Mouse (Mus musculus): ENCODE data around the gene Nab1. TPM values are rescaled to one million over a fixed set of nuclear protein-coding genes. Genes with fewer than 3 reads are reported as not detected.

The Nab1 gene
- polyA plus RNA-seq, 1 experiment from 2014 or later, result 29.5 TPM

GRCm38 (mm10) chr1:52430606-52431005, 69.9 kb downstream of the Nab1 start:
- H3K9ac ChIP-seq (ENCODE audit: low read depth, low read length), result no peak overlapping the region
- H3K27ac ChIP-seq (ENCODE audit: low read depth, low read length), result no peak overlapping the region
- no peaks in the 10 kb centered on the region for H3K9me3 ChIP-seq (replicated peaks; ENCODE audit: control insufficient read depth, low read length)
- H3K4me3 ChIP-seq (ENCODE audit: low read depth, low read length), result no peak overlapping the region
- no peaks in the 10 kb centered on the region for H3K27me3 ChIP-seq (ENCODE audit: control insufficient read depth, insufficient read depth, low read length)
- no peak for ATAC-seq (replicated peaks; ENCODE audit: insufficient number of reproducible peaks, low FRiP score, low TSS enrichment)
- 76% methylated on average over 2 of the region's 2 CpGs for WGBS (ENCODE audit: insufficient replicate concordance)
- no peaks in the 10 kb centered on the region for H3K4me1 ChIP-seq (ENCODE audit: control insufficient read depth, insufficient read depth, low read length)
- no peaks in the 10 kb centered on the region for H3K36me3 ChIP-seq (ENCODE audit: control insufficient read depth, insufficient read depth, low read length)
- no peak overlapping the region for H3K4me2 ChIP-seq

- H3K36me3 ChIP-seq (ENCODE audit: control insufficient read depth, insufficient read depth, low read length), result no peaks in the 10 kb centered on the region
- no peak overlapping the region for H3K9ac ChIP-seq (ENCODE audit: low read depth, low read length)
- WGBS (ENCODE audit: insufficient replicate concordance), result 36% methylated on average over 1 of the region's 1 CpGs
- no peaks in the 10 kb centered on the region for H3K9me3 ChIP-seq (replicated peaks; ENCODE audit: control insufficient read depth, low read length)
- no peak overlapping the region for H3K27ac ChIP-seq (ENCODE audit: low read depth, low read length)
- no peak for ATAC-seq (replicated peaks; ENCODE audit: insufficient number of reproducible peaks, low FRiP score, low TSS enrichment)
- H3K4me2 ChIP-seq, result no peak overlapping the region
- no peaks in the 10 kb centered on the region for H3K4me1 ChIP-seq (ENCODE audit: control insufficient read depth, insufficient read depth, low read length)
- no peak overlapping the region for H3K4me3 ChIP-seq (ENCODE audit: low read depth, low read length)
- H3K27me3 ChIP-seq (ENCODE audit: control insufficient read depth, insufficient read depth, low read length), result no peaks in the 10 kb centered on the region
Measured at GRCm38 (mm10) chr1:52430116-52430515, 70.4 kb downstream of the Nab1 start.

- Histone ChIP-seq H3K4me2 (no peak overlapping the region), H3K9ac (ENCODE audit: low read depth, low read length) (no peak overlapping the region), H3K4me3 (ENCODE audit: low read depth, low read length) (no peak overlapping the region), H3K27ac (ENCODE audit: low read depth, low read length) (no peak overlapping the region), H3K4me1 (ENCODE audit: control insufficient read depth, insufficient read depth, low read length) (no peaks in the 10 kb centered on the region), H3K27me3 (ENCODE audit: control insufficient read depth, insufficient read depth, low read length) (no peaks in the 10 kb centered on the region), H3K9me3 (replicated peaks; ENCODE audit: control insufficient read depth, low read length) (no peaks in the 10 kb centered on the region), H3K36me3 (ENCODE audit: control insufficient read depth, insufficient read depth, low read length) (no peaks in the 10 kb centered on the region)
- no peak for ATAC-seq (replicated peaks; ENCODE audit: insufficient number of reproducible peaks, low FRiP score, low TSS enrichment)
- 59% methylated on average over 2 of the region's 2 CpGs for whole genome bisulfite sequencing (ENCODE audit: insufficient replicate concordance)
Measured at GRCm38 (mm10) chr1:52427841-52428464, 72.5 kb downstream of the Nab1 start.

- Histone ChIP-seq H3K4me2 (no peak overlapping the region), H3K27ac (ENCODE audit: low read depth, low read length) (no peak overlapping the region), H3K9ac (ENCODE audit: low read depth, low read length) (no peak overlapping the region), H3K27me3 (ENCODE audit: control insufficient read depth, insufficient read depth, low read length) (no peaks in the 10 kb centered on the region), H3K4me3 (ENCODE audit: low read depth, low read length) (no peak overlapping the region), H3K9me3 (replicated peaks; ENCODE audit: control insufficient read depth, low read length) (no peaks in the 10 kb centered on the region), H3K4me1 (ENCODE audit: control insufficient read depth, insufficient read depth, low read length) (peaks cover 6% of the 10 kb centered on the region; the same call in 1 of the 2 replicates), H3K36me3 (ENCODE audit: control insufficient read depth, insufficient read depth, low read length) (no peaks in the 10 kb centered on the region)
- ATAC-seq (replicated peaks; ENCODE audit: insufficient number of reproducible peaks, low FRiP score, low TSS enrichment), result no peak
- 67% methylated on average over 1 of the region's 1 CpGs for WGBS (ENCODE audit: insufficient replicate concordance)
Measured at GRCm38 (mm10) chr1:52423846-52424245, 76.6 kb downstream of the Nab1 start.

- H3K27ac ChIP-seq (ENCODE audit: low read depth, low read length), result no peak overlapping the region
- 84% methylated on average over 2 of the region's 2 CpGs for WGBS (ENCODE audit: insufficient replicate concordance)
Measured at GRCm38 (mm10) chr1:52423057-52423456, 77.4 kb downstream of the Nab1 start.

GRCm38 (mm10) chr1:52422137-52422536, 78.3 kb downstream of the Nab1 start:
- ATAC-seq (replicated peaks; ENCODE audit: insufficient number of reproducible peaks, low FRiP score, low TSS enrichment), result no peak
- H3K27me3 ChIP-seq (ENCODE audit: control insufficient read depth, insufficient read depth, low read length), result no peaks in the 10 kb centered on the region
- no peak overlapping the region for H3K4me2 ChIP-seq
- H3K36me3 ChIP-seq (ENCODE audit: control insufficient read depth, insufficient read depth, low read length), result no peaks in the 10 kb centered on the region
- no peak overlapping the region for H3K9ac ChIP-seq (ENCODE audit: low read depth, low read length)
- H3K27ac ChIP-seq (ENCODE audit: low read depth, low read length), result 0 out of 2 replicates have a peak overlapping the region, but pooled peaks have one; percentile 46
- peaks cover 6% of the 10 kb centered on the region; the same call in 1 of the 2 replicates for H3K4me1 ChIP-seq (ENCODE audit: control insufficient read depth, insufficient read depth, low read length)
- 15% methylated on average over 3 of the region's 3 CpGs for WGBS (ENCODE audit: insufficient replicate concordance)
- no peak overlapping the region for H3K4me3 ChIP-seq (ENCODE audit: low read depth, low read length)
- H3K9me3 ChIP-seq (replicated peaks; ENCODE audit: control insufficient read depth, low read length), result no peaks in the 10 kb centered on the region

More at GRCm38 (mm10) chr1:52423057-52423456, 77.4 kb downstream of the Nab1 start:
- H3K4me1 ChIP-seq (ENCODE audit: control insufficient read depth, insufficient read depth, low read length), result peaks cover 6% of the 10 kb centered on the region; the same call in 1 of the 2 replicates
- H3K36me3 ChIP-seq (ENCODE audit: control insufficient read depth, insufficient read depth, low read length), result no peaks in the 10 kb centered on the region
- H3K4me2 ChIP-seq, result no peak overlapping the region
- H3K27me3 ChIP-seq (ENCODE audit: control insufficient read depth, insufficient read depth, low read length), result no peaks in the 10 kb centered on the region
- H3K4me3 ChIP-seq (ENCODE audit: low read depth, low read length), result no peak overlapping the region
- no peak overlapping the region for H3K9ac ChIP-seq (ENCODE audit: low read depth, low read length)
- H3K9me3 ChIP-seq (replicated peaks; ENCODE audit: control insufficient read depth, low read length), result no peaks in the 10 kb centered on the region
- no peak for ATAC-seq (replicated peaks; ENCODE audit: insufficient number of reproducible peaks, low FRiP score, low TSS enrichment)

- Histone ChIP-seq H3K27ac (ENCODE audit: low read depth, low read length) (0 out of 2 replicates have a peak overlapping the region, but pooled peaks have one; percentile 46), H3K4me1 (ENCODE audit: control insufficient read depth, insufficient read depth, low read length) (peaks cover 6% of the 10 kb centered on the region; the same call in 1 of the 2 replicates), H3K36me3 (ENCODE audit: control insufficient read depth, insufficient read depth, low read length) (no peaks in the 10 kb centered on the region), H3K9me3 (replicated peaks; ENCODE audit: control insufficient read depth, low read length) (no peaks in the 10 kb centered on the region), H3K27me3 (ENCODE audit: control insufficient read depth, insufficient read depth, low read length) (no peaks in the 10 kb centered on the region), H3K9ac (ENCODE audit: low read depth, low read length) (no peak overlapping the region), H3K4me2 (no peak overlapping the region), H3K4me3 (ENCODE audit: low read depth, low read length) (no peak overlapping the region)
- no peak for ATAC-seq (replicated peaks; ENCODE audit: insufficient number of reproducible peaks, low FRiP score, low TSS enrichment)
Measured at GRCm38 (mm10) chr1:52421623-52422022, 78.9 kb downstream of the Nab1 start.

- H3K9ac ChIP-seq (ENCODE audit: low read depth, low read length), result no peak overlapping the region
- H3K4me1 ChIP-seq (ENCODE audit: control insufficient read depth, insufficient read depth, low read length), result peaks cover 6% of the 10 kb centered on the region; the same call in 1 of the 2 replicates
- no peak for ATAC-seq (replicated peaks; ENCODE audit: insufficient number of reproducible peaks, low FRiP score, low TSS enrichment)
- no peaks in the 10 kb centered on the region for H3K27me3 ChIP-seq (ENCODE audit: control insufficient read depth, insufficient read depth, low read length)
- H3K36me3 ChIP-seq (ENCODE audit: control insufficient read depth, insufficient read depth, low read length), result no peaks in the 10 kb centered on the region
- 77% methylated on average over 7 of the region's 7 CpGs for WGBS (ENCODE audit: insufficient replicate concordance)
- H3K4me2 ChIP-seq, result no peak overlapping the region
- H3K9me3 ChIP-seq (replicated peaks; ENCODE audit: control insufficient read depth, low read length), result no peaks in the 10 kb centered on the region
- H3K4me3 ChIP-seq (ENCODE audit: low read depth, low read length), result no peak overlapping the region
- no peak overlapping the region for H3K27ac ChIP-seq (ENCODE audit: low read depth, low read length)
Measured at GRCm38 (mm10) chr1:52419088-52419819, 81.2 kb downstream of the Nab1 start.

Data from heart, embryonic 11.5 days (tissue).